Mouse (Mus musculus): Measurements from ENCODE around the gene Magi2.
A peak's percentile ranks its signal among the peaks of the same experiment; 100 is the strongest.

Magi2 gene

DNA sequence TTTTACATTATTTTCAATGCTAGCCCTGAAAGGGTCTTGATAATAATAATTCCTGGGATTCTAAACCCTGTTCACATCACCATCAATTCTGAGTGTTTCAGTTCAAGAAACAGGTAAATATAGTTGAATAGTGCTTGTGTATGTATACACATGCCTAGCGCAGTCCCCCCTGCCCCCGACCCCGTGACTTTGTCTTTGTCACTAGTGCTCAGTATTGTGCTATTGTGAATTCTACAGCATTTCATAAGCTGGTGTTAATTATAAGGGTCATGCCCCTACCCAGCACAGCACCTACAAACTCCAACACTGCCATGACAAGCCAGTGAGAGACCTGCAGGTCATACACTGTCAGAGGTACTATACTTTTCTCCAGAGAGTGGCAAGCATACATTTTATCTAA is 520.8 kb downstream of the Magi2 start:
- no peak for DNase-seq

GRCm38 (mm10) chr5:19779224-19779623 is 552.4 kb downstream of the Magi2 start:
- no peak for DNase-seq

GRCm38 (mm10) chr5:19780076-19780475 is 553.2 kb downstream of the Magi2 start:
- peak; percentile 15 to 42 for DNase-seq

GRCm38 (mm10) chr5:19785320-19785719 is 558.5 kb downstream of the Magi2 start:
- DNase-seq: no peak

DNA sequence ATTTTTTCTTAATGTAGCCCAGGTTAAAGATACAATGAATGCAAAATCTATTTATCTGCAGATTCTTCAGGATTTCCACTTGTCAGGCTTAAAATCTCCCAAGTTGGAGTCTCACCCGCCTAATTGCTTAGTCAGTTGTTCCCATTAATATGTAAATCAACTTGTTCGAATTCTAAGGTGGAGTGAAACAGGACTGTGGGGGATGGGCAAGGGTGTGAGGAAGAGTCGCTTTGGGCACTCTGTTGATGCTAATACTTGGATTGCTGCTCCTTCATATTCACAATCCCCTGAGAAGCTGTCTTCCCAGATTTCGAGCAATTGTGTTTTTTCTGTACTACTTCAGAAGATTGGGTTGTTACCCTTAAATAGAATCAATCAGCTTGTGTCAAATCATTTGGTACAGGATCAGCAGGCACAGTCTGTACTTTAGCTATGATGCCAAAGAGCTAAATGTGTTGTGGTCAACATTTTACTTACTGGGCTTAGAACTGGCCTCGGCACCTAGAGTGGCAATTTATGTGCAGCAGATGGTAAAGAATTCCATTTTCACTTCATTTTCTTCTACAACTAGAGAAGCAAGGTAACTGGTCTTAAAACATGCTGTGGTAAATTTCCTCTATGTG is 560.8 kb downstream of the Magi2 start:
- DNase-seq: peak in 1 of 2 experiments; percentile 7

GRCm38 (mm10) chr5:19803052-19803769 is 576.4 kb downstream of the Magi2 start:
- no peak for DNase-seq

DNA sequence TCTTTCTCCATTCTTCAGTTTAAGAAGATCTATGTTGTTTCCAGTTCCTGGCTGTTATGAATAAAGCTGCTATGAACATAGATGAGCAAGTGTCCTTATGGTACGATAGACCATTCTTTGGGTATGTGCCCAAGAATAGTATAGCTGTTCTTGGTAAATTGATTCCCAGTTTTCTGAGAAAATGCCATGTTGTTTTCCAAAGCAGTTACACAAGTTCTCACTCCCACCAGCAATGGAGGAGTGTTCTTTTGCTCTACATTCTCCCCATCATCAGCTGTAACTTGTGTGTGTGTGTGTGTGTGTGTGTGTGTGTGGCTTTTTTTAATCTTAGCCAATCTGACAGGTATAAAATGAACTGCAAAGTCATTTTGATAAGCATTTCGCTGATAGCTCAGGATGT is 595.7 kb downstream of the Magi2 start:
- no peak for DNase-seq

GRCm38 (mm10) chr5:19825943-19826342 is 599.1 kb downstream of the Magi2 start:
- DNase-seq: no peak

- no peak for DNase-seq
These were observed 602.5 kb downstream of the Magi2 start for GRCm38 (mm10) chr5:19829341-19829740.

DNA sequence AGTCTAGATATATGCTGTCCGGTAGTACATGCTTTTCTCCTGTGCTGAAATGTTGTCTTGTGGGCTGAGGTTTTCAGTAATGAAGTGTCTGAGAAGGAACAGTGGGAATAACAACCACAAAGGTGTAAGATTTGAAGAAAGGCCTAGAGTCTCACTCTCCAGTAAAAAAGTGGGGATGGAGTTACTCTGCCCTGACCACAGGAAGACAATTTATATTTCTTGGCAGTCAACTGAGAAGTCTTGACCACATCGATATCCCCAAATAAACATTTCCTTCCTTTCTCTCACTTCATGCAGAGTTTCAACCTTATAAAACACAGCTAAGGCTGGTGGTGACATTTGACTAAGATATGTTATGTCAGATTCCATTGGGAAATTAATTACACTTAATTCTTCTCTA is 636.0 kb downstream of the Magi2 start:
- DNase-seq: no peak

- no peak for DNase-seq
These were observed 643.6 kb downstream of the Magi2 start for GRCm38 (mm10) chr5:19870406-19870805.

GRCm38 (mm10) chr5:19891693-19892092 is 664.9 kb downstream of the Magi2 start:
- no peak for DNase-seq

- DNase-seq: no peak
These were observed 669.1 kb downstream of the Magi2 start for GRCm38 (mm10) chr5:19895893-19896292.

GRCm38 (mm10) chr5:19901625-19902024 is 674.8 kb downstream of the Magi2 start:
- DNase-seq: no peak

DNA sequence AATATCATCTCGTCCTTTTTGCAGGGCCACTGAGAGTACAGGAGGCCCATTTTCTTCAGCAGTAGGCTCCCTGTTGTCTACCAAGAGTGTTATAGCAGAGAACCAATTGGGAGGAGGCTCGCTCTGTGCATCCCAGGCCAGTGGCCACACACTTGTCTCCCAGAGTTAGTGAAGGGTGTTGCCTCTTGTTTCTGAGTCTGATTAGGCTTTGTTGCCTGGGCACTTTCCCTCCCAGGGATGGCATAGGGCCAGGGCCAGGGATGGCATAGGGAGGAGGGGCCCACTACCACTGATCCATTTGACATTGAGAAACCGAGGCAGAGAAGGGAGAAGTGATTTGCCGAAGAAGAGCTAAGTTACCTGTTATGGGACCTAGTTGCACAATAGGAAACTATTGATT is 679.8 kb downstream of the Magi2 start:
- peak in 1 of 2 experiments; percentile 7 for DNase-seq

- DNase-seq: peak; percentile 24 to 37
These were observed 680.6 kb downstream of the Magi2 start for GRCm38 (mm10) chr5:19907381-19907982.

DNA sequence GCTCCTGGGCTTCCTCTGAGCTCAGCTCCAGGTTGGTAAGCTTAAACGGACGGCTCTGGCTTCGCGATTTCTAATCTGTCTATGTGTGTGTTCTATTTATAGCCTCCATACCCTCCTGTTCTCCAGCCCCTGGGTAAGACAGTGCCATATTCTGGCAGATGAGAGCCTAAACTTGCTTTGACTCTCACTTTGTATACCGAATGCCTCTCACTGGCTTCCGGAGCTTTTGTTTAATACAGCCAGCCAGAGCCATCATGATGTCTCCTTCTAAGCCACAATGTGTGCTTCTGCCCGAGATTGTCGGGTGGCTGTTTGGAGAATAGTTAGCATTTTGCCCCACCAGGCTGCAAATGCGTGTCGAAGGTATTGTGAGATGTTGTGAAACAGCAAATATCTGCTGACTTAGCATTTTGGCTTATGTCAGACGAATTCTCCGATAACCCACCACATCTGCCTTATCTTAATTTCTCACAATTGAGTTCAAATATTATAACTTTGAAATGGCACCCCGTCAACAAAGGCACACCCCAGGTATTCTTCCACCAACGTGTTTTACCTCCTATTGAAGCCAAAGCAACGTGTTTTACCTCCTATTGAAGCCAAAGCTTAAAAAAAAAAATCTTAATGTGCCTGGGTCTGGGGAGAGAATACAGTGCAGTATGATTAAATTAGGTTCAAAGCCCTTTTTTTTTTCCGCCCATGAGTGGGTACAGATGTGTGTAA is 681.3 kb downstream of the Magi2 start:
- peak; percentile 38 to 60 for DNase-seq

DNA sequence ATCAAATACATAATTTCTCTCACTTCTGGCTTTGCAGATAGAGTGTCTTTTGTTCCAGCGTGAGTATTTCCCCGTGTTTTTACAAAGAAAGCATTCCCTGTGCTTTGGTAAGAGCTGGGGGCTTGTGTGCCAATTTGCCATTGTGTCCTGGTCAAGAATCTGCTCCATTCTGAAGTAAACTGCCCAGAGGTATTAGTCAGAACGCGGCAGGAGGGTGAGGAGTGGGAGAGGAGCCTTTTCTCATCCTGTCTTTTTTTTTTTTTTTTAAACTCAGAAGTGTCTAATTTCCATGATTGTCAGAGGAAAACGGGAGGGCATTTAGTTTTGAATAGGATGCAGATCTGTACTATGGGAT is 681.8 kb downstream of the Magi2 start:
- DNase-seq: peak; percentile 26 to 44

DNA sequence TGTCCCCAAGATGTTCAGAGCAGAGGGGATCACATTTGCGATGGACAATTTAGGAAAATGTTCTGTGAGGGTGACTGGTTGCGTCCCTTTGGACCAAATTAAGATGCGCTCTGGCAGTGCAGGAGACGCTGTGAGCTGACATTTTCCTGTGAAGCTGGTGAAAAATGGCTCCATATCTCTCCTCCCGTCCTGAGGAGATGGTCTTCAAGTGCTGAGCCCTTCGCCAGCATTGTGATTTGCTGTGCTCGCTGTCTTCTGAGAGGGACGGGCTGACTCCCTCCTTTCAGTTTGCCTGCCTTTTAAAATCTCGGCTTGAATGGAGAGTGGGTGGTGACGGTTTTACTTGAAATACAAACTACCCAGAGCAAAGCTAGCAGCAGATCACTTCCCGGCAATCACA is 682.2 kb downstream of the Magi2 start:
- peak; percentile 35 to 57 for DNase-seq

- peak; percentile 12 to 33 for DNase-seq
These were observed 682.8 kb downstream of the Magi2 start for GRCm38 (mm10) chr5:19909664-19910063.

GRCm38 (mm10) chr5:19932102-19932501 is 705.3 kb downstream of the Magi2 start:
- DNase-seq: no peak

- no peak for DNase-seq
These were observed 706.4 kb downstream of the Magi2 start for GRCm38 (mm10) chr5:19933190-19933589.

GRCm38 (mm10) chr5:19951102-19951501 is 724.3 kb downstream of the Magi2 start:
- DNase-seq: peak in 1 of 2 experiments; percentile 32

DNA sequence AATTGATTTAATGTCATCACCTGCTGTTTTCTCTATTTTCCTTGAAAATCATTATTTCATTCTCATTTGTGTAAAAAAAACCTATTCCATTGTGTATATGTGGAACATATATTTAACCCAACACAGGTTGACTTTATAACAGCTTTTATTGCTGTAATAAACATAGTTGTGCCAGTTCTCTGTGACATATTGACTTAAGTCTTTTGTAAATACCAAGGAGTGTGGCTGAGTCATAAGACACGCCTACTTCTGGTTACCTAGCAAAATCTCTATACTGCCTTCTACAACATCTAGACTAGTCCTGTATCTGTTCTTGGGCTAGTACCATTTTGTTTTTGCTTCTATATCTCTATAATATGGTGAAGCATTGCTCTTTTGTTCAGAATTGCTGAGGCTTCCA is 737.3 kb downstream of the Magi2 start:
- no peak for DNase-seq
